Mouse (Mus musculus) MEL (cell line): Measurements from ENCODE around the gene Dnajc25. TPM values are rescaled to one million over a fixed set of nuclear protein-coding genes. Genes with fewer than 3 reads are reported as not detected.
A peak's percentile ranks its signal among the peaks of the same experiment; 100 is the strongest.

ENCODE experiments used
- DNase-seq: peaks from one replicate; pipeline ENCODE4 v3.0.0; 2011; ENCODE audit warnings: low read depth, low spot score
- H3K27ac ChIP-seq: 2 replicates; pipeline ENCODE4 v1.5.1; 2012; ENCODE audit warnings: low read depth, mild to moderate bottlenecking, control low read depth, low read length, moderate library complexity; ENCODE audit not compliant: control insufficient read depth
- H3K27me3 ChIP-seq, 2 experiments: fragments of 150-350 bp in 1 of 2; sonication (generic) in 1 of 2; 2 replicates each; pipeline ENCODE4 v1.6.1; 2012; ENCODE audit warnings: low read length in 2 of 2, mild to moderate bottlenecking in 2 of 2, improper control_type of control experiment in 1 of 2, moderate library complexity in 1 of 2; ENCODE audit not compliant: insufficient read depth in 2 of 2, control insufficient read depth in 1 of 2
- H3K36me3 ChIP-seq, 2 experiments: 2 replicates each; pipeline ENCODE4 v1.6.1; 2012 to 2014; ENCODE audit warnings: low read length in 2 of 2, improper control_type of control experiment in 1 of 2, inconsistent platforms in 1 of 2, mild to moderate bottlenecking in 1 of 2; ENCODE audit not compliant: insufficient read depth in 2 of 2, control insufficient read depth in 1 of 2
- H3K4me1 ChIP-seq, 2 experiments: fragments of 150-350 bp in 1 of 2; sonication (generic) in 1 of 2; 2 replicates each; pipeline ENCODE4 v1.6.1; 2012; ENCODE audit warnings: low read length in 2 of 2, improper control_type of control experiment in 1 of 2, mild to moderate bottlenecking in 1 of 2; ENCODE audit not compliant: insufficient read depth in 2 of 2, control insufficient read depth in 1 of 2
- H3K4me3 ChIP-seq, 2 experiments: fragments of 150-350 bp in 1 of 2; sonication (generic) in 1 of 2; 2 replicates each; pipeline ENCODE4 v1.5.1; 2012; ENCODE audit warnings: low read depth in 2 of 2, low read length in 2 of 2, mild to moderate bottlenecking in 2 of 2, moderate library complexity in 2 of 2, control low read depth in 1 of 2, improper control_type of control experiment in 1 of 2; ENCODE audit not compliant: control insufficient read depth in 1 of 2, insufficient read depth in 1 of 2
- H3K79me2 ChIP-seq: 2 replicates; pipeline ENCODE4 v1.6.1; 2012; ENCODE audit warnings: mild to moderate bottlenecking, low read length, moderate library complexity; ENCODE audit not compliant: control insufficient read depth, poor library complexity, insufficient read depth
- H3K9ac ChIP-seq: 2 replicates; pipeline ENCODE4 v1.6.1; 2012; ENCODE audit warnings: low read depth, mild to moderate bottlenecking, control low read depth, low read length, moderate library complexity; ENCODE audit not compliant: control insufficient read depth, poor library complexity, severe bottlenecking
- H3K9me3 ChIP-seq: fragments of 150-350 bp; sonication (generic); replicated peaks from 2 replicates; pipeline ENCODE4 v1.6.1; 2012; ENCODE audit warnings: mild to moderate bottlenecking, low read length, improper control_type of control experiment, moderate library complexity; ENCODE audit not compliant: insufficient read depth
- BHLHE40 ChIP-seq: IDR thresholded peaks from 2 replicates; pipeline ENCODE4 v1.6.1; 2012; ENCODE audit warnings: low read depth, mild to moderate bottlenecking, inconsistent platforms, low read length, improper control_type of control experiment, borderline replicate concordance
- CHD1 ChIP-seq: IDR thresholded peaks from 2 replicates; pipeline ENCODE4 v1.6.1; 2012; ENCODE audit warnings: low read depth, mild to moderate bottlenecking, inconsistent platforms, low read length, improper control_type of control experiment
- CHD2 ChIP-seq: IDR thresholded peaks from 2 replicates; pipeline ENCODE4 v1.6.1; 2011; ENCODE audit warnings: low read length, improper control_type of control experiment
- CTCF ChIP-seq, 3 experiments: IDR thresholded peaks in 2 of 3; conservative IDR thresholded peaks in 1 of 3; 2 replicates each; pipeline ENCODE4 v1.5.1; 2011 to 2012; ENCODE audit warnings: low read length in 3 of 3, low read depth in 2 of 3, mild to moderate bottlenecking in 2 of 3, improper control_type of control experiment in 1 of 3, inconsistent platforms in 1 of 3, mixed read lengths in 1 of 3, moderate library complexity in 1 of 3; ENCODE audit not compliant: control insufficient read depth in 1 of 3, insufficient read depth in 1 of 3, poor library complexity in 1 of 3, severe bottlenecking in 1 of 3
- E2F4 ChIP-seq: IDR thresholded peaks from 2 replicates; pipeline ENCODE4 v1.6.1; 2011; ENCODE audit warnings: low read depth, low read length, improper control_type of control experiment, borderline replicate concordance
- ELF1 ChIP-seq: IDR thresholded peaks from 2 replicates; pipeline ENCODE4 v1.6.1; 2014; ENCODE audit warnings: low read depth, mild to moderate bottlenecking, inconsistent platforms, low read length, improper control_type of control experiment, moderate library complexity
- EP300 ChIP-seq, 2 experiments: IDR thresholded peaks; 2 replicates each; pipeline ENCODE4 v1.6.1; 2011; ENCODE audit warnings: improper control_type of control experiment in 2 of 2, low read length in 2 of 2, low read depth in 1 of 2, mild to moderate bottlenecking in 1 of 2
- ETS1 ChIP-seq: IDR thresholded peaks from 2 replicates; pipeline ENCODE4 v1.6.1; 2012; ENCODE audit warnings: low read depth, mild to moderate bottlenecking, inconsistent platforms, low read length, improper control_type of control experiment, moderate library complexity
- GABPA ChIP-seq: IDR thresholded peaks from 2 replicates; pipeline ENCODE4 v1.6.1; 2012; ENCODE audit warnings: low read depth, mild to moderate bottlenecking, inconsistent platforms, low read length, improper control_type of control experiment, moderate library complexity
- GATA1 ChIP-seq: IDR thresholded peaks from 2 replicates; pipeline ENCODE4 v1.6.1; 2011; ENCODE audit warnings: low read depth, low read length, improper control_type of control experiment
- HCFC1 ChIP-seq: IDR thresholded peaks from 2 replicates; pipeline ENCODE4 v1.6.1; 2012; ENCODE audit warnings: low read depth, mild to moderate bottlenecking, inconsistent platforms, low read length, improper control_type of control experiment, moderate library complexity
- JUND ChIP-seq: IDR thresholded peaks from 2 replicates; pipeline ENCODE4 v1.6.1; 2011; ENCODE audit warnings: low read depth, mild to moderate bottlenecking, improper control_type of control experiment, low read length
- KAT2A ChIP-seq: conservative IDR thresholded peaks from 2 replicates; pipeline ENCODE4 v1.6.1; 2012; ENCODE audit warnings: low read depth, low read length, improper control_type of control experiment, inconsistent platforms
- MAFK ChIP-seq: IDR thresholded peaks from 2 replicates; pipeline ENCODE4 v1.6.1; 2011; ENCODE audit warnings: low read depth, mild to moderate bottlenecking, low read length, improper control_type of control experiment, borderline replicate concordance
- MAX ChIP-seq: IDR thresholded peaks from 2 replicates; pipeline ENCODE4 v1.6.1; 2011; ENCODE audit warnings: low read length, improper control_type of control experiment
- MAZ ChIP-seq: IDR thresholded peaks from 2 replicates; pipeline ENCODE4 v1.6.1; 2012; ENCODE audit warnings: low read depth, mild to moderate bottlenecking, inconsistent platforms, low read length, improper control_type of control experiment
- MEF2A ChIP-seq: IDR thresholded peaks from 2 replicates; pipeline ENCODE4 v1.6.1; 2014; ENCODE audit warnings: low read depth, mild to moderate bottlenecking, inconsistent platforms, low read length, improper control_type of control experiment; ENCODE audit not compliant: poor library complexity, insufficient replicate concordance, severe bottlenecking; ENCODE audit errors: extremely low read depth
- MXI1 ChIP-seq: IDR thresholded peaks from 2 replicates; pipeline ENCODE4 v1.6.1; 2011; ENCODE audit warnings: mild to moderate bottlenecking, low read depth, low read length, improper control_type of control experiment
- MYB ChIP-seq: IDR thresholded peaks from 2 replicates; pipeline ENCODE4 v1.6.1; 2011; ENCODE audit warnings: mild to moderate bottlenecking, low read depth, low read length, improper control_type of control experiment
- MYC ChIP-seq: IDR thresholded peaks from 2 replicates; pipeline ENCODE4 v1.6.1; 2011; ENCODE audit warnings: low read depth, mild to moderate bottlenecking, low read length, improper control_type of control experiment, moderate library complexity
- NELFE ChIP-seq: IDR thresholded peaks from 2 replicates; pipeline ENCODE4 v1.6.1; 2011; ENCODE audit warnings: low read depth, low read length, improper control_type of control experiment
- NRF1 ChIP-seq: IDR thresholded peaks from 2 replicates; pipeline ENCODE4 v1.6.1; 2014; ENCODE audit warnings: low read depth, mild to moderate bottlenecking, inconsistent platforms, low read length, improper control_type of control experiment, moderate library complexity; ENCODE audit not compliant: poor library complexity, insufficient read depth, severe bottlenecking
- POLR2A ChIP-seq, 2 experiments: IDR thresholded peaks; 2 replicates each; pipeline ENCODE4 v1.6.1; 2011 to 2012; ENCODE audit warnings: low read length in 2 of 2, mild to moderate bottlenecking in 2 of 2, control low read depth in 1 of 2, improper control_type of control experiment in 1 of 2, low read depth in 1 of 2, moderate library complexity in 1 of 2; ENCODE audit not compliant: control insufficient read depth in 1 of 2, insufficient read depth in 1 of 2, poor library complexity in 1 of 2
- POLR2AphosphoS2 ChIP-seq: IDR thresholded peaks from 2 replicates; pipeline ENCODE4 v1.6.1; 2011; ENCODE audit warnings: low read length, improper control_type of control experiment
- POLR2AphosphoS5 ChIP-seq: IDR thresholded peaks from 2 replicates; pipeline ENCODE4 v1.6.1; 2012; ENCODE audit warnings: low read depth, borderline replicate concordance, mild to moderate bottlenecking, inconsistent platforms, low read length, moderate library complexity, mixed read lengths
- RAD21 ChIP-seq: IDR thresholded peaks from 2 replicates; pipeline ENCODE4 v1.6.1; 2011; ENCODE audit warnings: mild to moderate bottlenecking, low read depth, low read length, improper control_type of control experiment
- RCOR1 ChIP-seq: IDR thresholded peaks from 2 replicates; pipeline ENCODE4 v1.6.1; 2012; ENCODE audit warnings: low read depth, mild to moderate bottlenecking, inconsistent platforms, low read length, improper control_type of control experiment
- SIN3A ChIP-seq: IDR thresholded peaks from 2 replicates; pipeline ENCODE4 v1.6.1; 2012; ENCODE audit warnings: low read length, improper control_type of control experiment, inconsistent platforms
- SMC3 ChIP-seq: IDR thresholded peaks from 2 replicates; pipeline ENCODE4 v1.6.1; 2011; ENCODE audit warnings: low read depth, low read length, improper control_type of control experiment
- TAL1 ChIP-seq: IDR thresholded peaks from 2 replicates; pipeline ENCODE4 v1.6.1; 2012; ENCODE audit warnings: mild to moderate bottlenecking, inconsistent platforms, low read length, moderate library complexity, mixed read lengths
- TBP ChIP-seq: IDR thresholded peaks from 2 replicates; pipeline ENCODE4 v1.8.0; 2011; ENCODE audit warnings: low read depth, low read length, improper control_type of control experiment
- TCF12 ChIP-seq: IDR thresholded peaks from 2 replicates; pipeline ENCODE4 v1.6.1; 2014; ENCODE audit warnings: low read depth, mild to moderate bottlenecking, inconsistent platforms, low read length, improper control_type of control experiment, moderate library complexity
- UBTF ChIP-seq: IDR thresholded peaks from 2 replicates; pipeline ENCODE4 v1.6.1; 2012; ENCODE audit warnings: low read depth, mild to moderate bottlenecking, inconsistent platforms, low read length, improper control_type of control experiment, moderate library complexity, borderline replicate concordance; ENCODE audit not compliant: insufficient read depth
- USF1 ChIP-seq: IDR thresholded peaks from 2 replicates; pipeline ENCODE4 v1.6.1; 2014; ENCODE audit warnings: low read depth, mild to moderate bottlenecking, inconsistent platforms, low read length, improper control_type of control experiment, moderate library complexity
- USF2 ChIP-seq, 2 experiments: IDR thresholded peaks; 2 replicates each; pipeline ENCODE4 v1.6.1; 2011 to 2012; ENCODE audit warnings: improper control_type of control experiment in 2 of 2, low read length in 2 of 2, borderline replicate concordance in 1 of 2, inconsistent platforms in 1 of 2, low read depth in 1 of 2, mild to moderate bottlenecking in 1 of 2; ENCODE audit not compliant: insufficient read depth in 1 of 2
- ZKSCAN1 ChIP-seq: IDR thresholded peaks from 2 replicates; pipeline ENCODE4 v1.6.1; 2012; ENCODE audit warnings: low read depth, mild to moderate bottlenecking, inconsistent platforms, low read length, improper control_type of control experiment, moderate library complexity
- ZMIZ1 ChIP-seq: IDR thresholded peaks from 2 replicates; pipeline ENCODE4 v1.6.1; 2012; ENCODE audit warnings: low read depth, mild to moderate bottlenecking, inconsistent platforms, low read length, improper control_type of control experiment, moderate library complexity
- ZNF384 ChIP-seq: IDR thresholded peaks from 2 replicates; pipeline ENCODE4 v1.6.1; 2012; ENCODE audit warnings: low read depth, mild to moderate bottlenecking, inconsistent platforms, low read length, improper control_type of control experiment
- polyA plus RNA-seq, 2 experiments: library from polyadenylated mRNA; stranded (reverse) in 1 of 2; unstranded in 1 of 2; fragments of >175 nt in 1 of 2; fragments of >200 nt in 1 of 2; gene quantifications; 2 replicates each; pipeline versions ENCODE4 v1.2.1 to v1.2.4; 2012; ENCODE audit warnings: low replicate concordance in 2 of 2, low read depth in 1 of 2; ENCODE audit not compliant: insufficient read length in 2 of 2, insufficient read depth in 1 of 2, missing spikeins in 1 of 2
- total RNA-seq: library from RNA; depleted of rRNA; stranded (reverse); fragments of 300-350 nt; gene quantifications from 2 replicates; pipeline ENCODE4 v1.2.3, GENCODE M21; 2012

The Dnajc25 gene
- total and polyA plus RNA-seq, 3 experiments = 6.6 to 11.8 TPM; not detected in 1

- DNase-seq = peak; percentile 83
- peaks cover 0 to 32% of the 10 kb centered on the region in 2 experiments; a peak in 2 of 4 replicates for H3K36me3 ChIP-seq
- TF ChIP-seq TAL1 = peak; percentile 47
- peak; percentile 66 for TF ChIP-seq ETS1
- no peak for TF ChIP-seq USF1
- peak; percentile 80 to 96 for TF ChIP-seq EP300 (IDR thresholded peaks at IDR 0.05; ENCODE audit: low read depth in 1 of 2, low read length in 2 of 2)
- TF ChIP-seq GATA1 = peak; percentile 86
- TF ChIP-seq POLR2AphosphoS2 = no peak
- TF ChIP-seq JUND = peak; percentile 93
- TF ChIP-seq MXI1 = no peak
- no peak for TF ChIP-seq ELF1
- TF ChIP-seq MAFK = 0 out of 2 replicates have a peak, but pooled peaks have one; percentile 39
- TF ChIP-seq ZMIZ1 = no peak
- no peak for TF ChIP-seq MAZ
- no peak for TF ChIP-seq MYB
- no peak for TF ChIP-seq UBTF
- no peak for TF ChIP-seq POLR2AphosphoS5
- TF ChIP-seq E2F4 = no peak
- no peak for TF ChIP-seq USF2 (IDR thresholded peaks at IDR 0.05; ENCODE audit: borderline replicate concordance in 1 of 2, insufficient read depth in 1 of 2, low read depth in 1 of 2, low read length in 2 of 2)
- TF ChIP-seq BHLHE40 = 0 out of 2 replicates have a peak, but pooled peaks have one; percentile 8
- peak; percentile 48; the same call in 1 of the 2 replicates for TF ChIP-seq TCF12
- TF ChIP-seq MYC = peak; percentile 50; the same call in 1 of the 2 replicates
- TF ChIP-seq HCFC1 = no peak
- no peak for TF ChIP-seq MEF2A
- TF ChIP-seq ZNF384 = peak; percentile 70
- no peak for TF ChIP-seq TBP
- TF ChIP-seq RCOR1 = peak; percentile 66
- TF ChIP-seq POLR2A (IDR thresholded peaks at IDR 0.05; ENCODE audit: control insufficient read depth in 1 of 2, insufficient read depth in 1 of 2, low read depth in 1 of 2, low read length in 2 of 2, poor library complexity in 1 of 2) = no peak
- no peak for TF ChIP-seq SMC3
- no peak for TF ChIP-seq MAX
- no peak; the same call in 1 of the 2 replicates for TF ChIP-seq RAD21
- TF ChIP-seq NELFE = no peak
- TF ChIP-seq CHD1 = no peak
- TF ChIP-seq GABPA = no peak
- TF ChIP-seq ZKSCAN1 = no peak
- no peak for TF ChIP-seq KAT2A
- no peak; the same call in none of the 2 replicates for TF ChIP-seq SIN3A
- TF ChIP-seq NRF1 = no peak
- no peak for TF ChIP-seq CHD2
- TF ChIP-seq CTCF (IDR thresholded peaks at IDR 0.05 in 2 of 3, conservative IDR thresholded peaks at IDR 0.05 in 1 of 3; ENCODE audit: control insufficient read depth in 1 of 3, insufficient read depth in 1 of 3, low read depth in 2 of 3, low read length in 3 of 3, poor library complexity in 1 of 3, severe bottlenecking in 1 of 3) = no peak
These were observed 49.0 kb downstream of the Dnajc25 start for GRCm38 (mm10) chr4:59043891-59044290.

More at GRCm38 (mm10) chr4:59043891-59044290, 49.0 kb downstream of the Dnajc25 start:
- no peaks in the 10 kb centered on the region for H3K9me3 ChIP-seq
- H3K4me1 ChIP-seq = peaks cover 9 to 19% of the 10 kb centered on the region in 2 experiments
- peak overlapping the region; percentile 85 for H3K27ac ChIP-seq
- H3K9ac ChIP-seq = peak overlapping the region; percentile 44
- peak overlapping the region; percentile 21 to 53; a peak in 2 of 4 replicates for H3K4me3 ChIP-seq
- no peaks in the 10 kb centered on the region for H3K27me3 ChIP-seq
- H3K79me2 ChIP-seq = no peaks in the 10 kb centered on the region
